Mouse (Mus musculus) heart, postnatal 0 days (tissue): ENCODE results near the gene Csnk1e. TPM values are rescaled to one million over a fixed set of nuclear protein-coding genes. Genes with fewer than 3 reads are reported as not detected.
"Not testable (repeated sequence)": the region's sequence is repeated elsewhere in the genome, so short reads cannot be mapped to it uniquely, and the experiment has no call there.

ENCODE experiments used
- ATAC-seq: fragments of 200-750 bp; cut with Nextera tagmentation; 2 replicates; pipeline ENCODE4 v1.8.0; 2017; ENCODE audit warnings: low read depth, moderate number of reproducible peaks, moderate library complexity; ENCODE audit not compliant: insufficient read depth
- DNase-seq: peaks from one replicate; pipeline ENCODE4 v3.0.0-alpha.2; 2016; ENCODE audit warnings: low spot score
- H3K27ac ChIP-seq: fragments of 300-500 bp; sonication (generic); 2 replicates; pipeline ENCODE4 v1.5.1; 2014; ENCODE audit warnings: low read depth, mild to moderate bottlenecking
- H3K27me3 ChIP-seq: fragments of 300-500 bp; sonication (generic); 2 replicates; pipeline ENCODE4 v1.6.1; 2014; ENCODE audit warnings: low read length, mixed read lengths; ENCODE audit not compliant: control insufficient read depth, insufficient read depth
- H3K36me3 ChIP-seq: fragments of 300-500 bp; sonication (generic); replicated peaks from 2 replicates; pipeline ENCODE4 v1.6.1; 2014; ENCODE audit warnings: low read length, mixed read lengths; ENCODE audit not compliant: control insufficient read depth, insufficient read depth
- H3K4me1 ChIP-seq: fragments of 300-500 bp; sonication (generic); 2 replicates; pipeline ENCODE4 v1.6.1; 2014; ENCODE audit warnings: antibody characterized with exemption; ENCODE audit not compliant: control insufficient read depth, insufficient read depth
- H3K4me2 ChIP-seq: fragments of 300-500 bp; sonication (generic); 2 replicates; pipeline ENCODE4 v1.6.1; 2014; ENCODE audit warnings: low read depth, mild to moderate bottlenecking, low read length, moderate library complexity
- H3K4me3 ChIP-seq: fragments of 300-500 bp; sonication (generic); 2 replicates; pipeline ENCODE4 v1.5.1; 2014; ENCODE audit warnings: low read depth, low read length
- H3K9ac ChIP-seq: fragments of 300-500 bp; sonication (generic); replicated peaks from 2 replicates; pipeline ENCODE4 v1.6.1; 2014; ENCODE audit warnings: low read depth, low read length, mixed read lengths
- H3K9me3 ChIP-seq: fragments of 300-500 bp; sonication (generic); replicated peaks from 2 replicates; pipeline ENCODE4 v1.6.1; 2016; ENCODE audit warnings: low read length; ENCODE audit not compliant: control insufficient read depth
- CTCF ChIP-seq: IDR thresholded peaks from 2 replicates; pipeline ENCODE4 v1.5.1; 2016; ENCODE audit warnings: antibody characterized with exemption, control low read depth, low read depth
- EP300 ChIP-seq: IDR thresholded peaks from 2 replicates; pipeline ENCODE4 v1.6.1; 2016; ENCODE audit warnings: antibody characterized with exemption, low read depth
- WGBS: fragments of 180-500 bp; shearing (Covaris S2); extraction: QIAGEN DNeasy Blood & Tissue Kit; methylation state at CpG from one replicate; pipeline ENCODE4 v1.1.7; 2014; 5-methylcytosine and 5-hydroxymethylcytosine counted together
- polyA plus RNA-seq: library from polyadenylated mRNA; unstranded; fragments of >200 nt; fragmentation: Nextera tagmentation; extraction: Ambion mirVana; gene quantifications from 2 replicates; pipeline ENCODE4 v1.2.1, GENCODE M21; 2015
- total RNA-seq: library from RNA; depleted of rRNA; stranded (reverse); fragments of >200 nt; gene quantifications from 2 replicates; pipeline ENCODE4 v1.2.3, GENCODE M21; 2014; ENCODE audit warnings: low replicate concordance

Csnk1e gene
- total and polyA plus RNA-seq, 2 experiments from 2014 or later: 61.5 to 167 TPM

DNA sequence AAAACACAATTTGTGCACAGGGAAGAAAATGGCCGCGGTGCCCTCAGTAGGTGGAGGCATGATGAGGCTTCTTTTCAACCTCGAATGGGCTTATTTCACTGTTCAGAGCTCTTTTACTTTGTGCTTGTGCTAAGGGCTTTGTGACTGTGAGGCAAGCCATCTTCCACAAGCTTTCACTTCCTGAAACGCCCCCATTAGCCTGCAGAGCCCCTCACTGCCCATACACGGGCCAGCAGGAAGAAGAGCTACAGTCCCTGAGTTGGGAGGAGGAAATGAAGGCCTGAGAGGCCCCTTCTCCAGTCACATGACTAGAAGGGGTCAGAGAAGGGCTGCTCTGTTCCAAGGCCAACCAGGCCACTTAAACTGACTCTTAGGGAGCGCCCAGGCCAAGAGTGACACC, 1.2 kb upstream of the Csnk1e start:
- Histone ChIP-seq H3K27me3 (no peaks in the 10 kb centered on the region), H3K27ac (peak overlapping the region; percentile 16; the same call in 1 of the 2 replicates), H3K4me3 (no peak overlapping the region), H3K9me3 (no peaks in the 10 kb centered on the region), H3K9ac (no peak overlapping the region), H3K4me2 (no peak overlapping the region), H3K4me1 (peaks cover 4% of the 10 kb centered on the region; the same call in 1 of the 2 replicates), H3K36me3 (no peaks in the 10 kb centered on the region)
- ATAC-seq (peak; percentile 31; the same call in 1 of the 2 replicates), DNase-seq (no peak)
- WGBS: 65% methylated on average over 6 of the region's 6 CpGs
- no peak for TF ChIP-seq CTCF
- no peak for TF ChIP-seq EP300

DNA sequence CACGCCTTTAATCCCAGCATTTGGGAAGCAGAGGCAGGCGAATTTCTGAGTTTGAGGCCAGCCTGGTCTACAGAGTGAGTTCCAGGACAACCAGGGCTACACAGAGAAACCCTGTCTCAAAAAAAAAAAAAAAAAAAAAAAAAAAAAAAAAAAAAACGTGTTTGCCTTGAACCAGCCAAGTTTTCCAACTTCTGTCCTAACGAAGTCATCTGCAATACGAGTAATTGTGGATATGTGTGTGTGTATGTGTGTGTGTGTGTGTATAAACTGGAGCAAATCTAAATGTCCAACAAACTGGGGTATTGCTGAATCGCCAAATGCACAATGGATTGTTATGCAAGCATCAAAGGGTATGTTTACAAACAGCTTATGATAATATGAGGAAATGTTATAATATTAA, 738 bp upstream of the Csnk1e start:
- 50% methylated on average over 6 of the region's 6 CpGs for WGBS
- H3K9ac ChIP-seq, H3K36me3 ChIP-seq, ATAC-seq, H3K4me3 ChIP-seq, H3K4me2 ChIP-seq, H3K9me3 ChIP-seq, H3K27me3 ChIP-seq, H3K4me1 ChIP-seq, H3K27ac ChIP-seq, DNase-seq: not testable (repeated sequence)

DNA sequence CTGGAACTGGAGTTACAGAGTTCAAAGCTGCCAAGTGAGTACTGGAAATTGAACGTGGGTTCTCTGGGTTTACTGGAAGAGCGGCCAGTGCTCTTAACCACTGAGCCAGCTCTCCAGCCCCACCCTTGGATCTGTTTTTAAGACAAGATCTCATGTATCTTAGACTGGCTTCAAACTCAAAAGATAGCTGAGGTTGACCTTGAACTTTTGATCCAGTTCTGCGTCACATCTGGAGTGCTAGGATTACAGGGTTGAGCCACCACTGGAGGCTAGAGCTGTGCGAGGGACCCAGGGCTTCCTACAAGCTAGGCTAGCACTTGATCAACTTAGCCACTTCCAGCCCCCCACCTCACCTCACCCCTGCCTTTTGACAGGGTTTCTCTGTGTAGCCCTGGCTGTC, 1.5 kb downstream of the Csnk1e start:
- no peak overlapping the region for H3K4me3 ChIP-seq
- no peaks in the 10 kb centered on the region for H3K9me3 ChIP-seq
- 91% methylated on average over 4 of the region's 4 CpGs for WGBS
- peaks cover 4% of the 10 kb centered on the region; the same call in 1 of the 2 replicates for H3K4me1 ChIP-seq
- H3K4me2 ChIP-seq: no peak overlapping the region
- TF ChIP-seq EP300 (no peak), CTCF (no peak)
- DNase-seq (no peak), ATAC-seq (no peak)
- no peak overlapping the region for H3K9ac ChIP-seq
- H3K27me3 ChIP-seq: no peaks in the 10 kb centered on the region
- H3K27ac ChIP-seq: no peak overlapping the region
- H3K36me3 ChIP-seq: no peaks in the 10 kb centered on the region

DNA sequence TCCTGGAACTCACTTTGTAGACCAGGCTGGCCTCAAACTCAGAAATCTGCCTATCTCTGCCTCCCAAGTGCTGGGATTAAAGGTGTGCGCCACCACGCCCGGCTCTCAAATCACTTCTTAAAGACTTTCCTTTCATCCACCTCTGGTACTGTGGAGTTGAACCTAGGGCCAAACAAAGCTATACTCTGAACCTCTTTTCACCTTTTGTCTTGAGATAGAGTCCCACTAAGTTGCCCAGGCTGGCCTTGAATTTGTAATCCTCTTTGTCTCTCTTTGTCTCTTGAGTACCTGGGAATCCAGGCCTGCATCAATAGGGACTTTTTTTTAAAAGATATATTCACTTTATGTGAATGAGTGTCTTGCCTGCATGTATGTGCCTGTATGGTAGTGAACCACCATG, 7.3 kb downstream of the Csnk1e start:
- peaks cover 5% of the 10 kb centered on the region for H3K4me1 ChIP-seq
- DNase-seq (no peak), ATAC-seq (no peak)
- H3K9me3 ChIP-seq: no peaks in the 10 kb centered on the region
- H3K9ac ChIP-seq: no peak overlapping the region
- TF ChIP-seq CTCF (no peak), EP300 (no peak)
- H3K4me2 ChIP-seq: no peak overlapping the region
- no peak overlapping the region for H3K27ac ChIP-seq
- no peaks in the 10 kb centered on the region for H3K36me3 ChIP-seq
- 82% methylated on average over 3 of the region's 3 CpGs for WGBS
- no peaks in the 10 kb centered on the region for H3K27me3 ChIP-seq
- no peak overlapping the region for H3K4me3 ChIP-seq

DNA sequence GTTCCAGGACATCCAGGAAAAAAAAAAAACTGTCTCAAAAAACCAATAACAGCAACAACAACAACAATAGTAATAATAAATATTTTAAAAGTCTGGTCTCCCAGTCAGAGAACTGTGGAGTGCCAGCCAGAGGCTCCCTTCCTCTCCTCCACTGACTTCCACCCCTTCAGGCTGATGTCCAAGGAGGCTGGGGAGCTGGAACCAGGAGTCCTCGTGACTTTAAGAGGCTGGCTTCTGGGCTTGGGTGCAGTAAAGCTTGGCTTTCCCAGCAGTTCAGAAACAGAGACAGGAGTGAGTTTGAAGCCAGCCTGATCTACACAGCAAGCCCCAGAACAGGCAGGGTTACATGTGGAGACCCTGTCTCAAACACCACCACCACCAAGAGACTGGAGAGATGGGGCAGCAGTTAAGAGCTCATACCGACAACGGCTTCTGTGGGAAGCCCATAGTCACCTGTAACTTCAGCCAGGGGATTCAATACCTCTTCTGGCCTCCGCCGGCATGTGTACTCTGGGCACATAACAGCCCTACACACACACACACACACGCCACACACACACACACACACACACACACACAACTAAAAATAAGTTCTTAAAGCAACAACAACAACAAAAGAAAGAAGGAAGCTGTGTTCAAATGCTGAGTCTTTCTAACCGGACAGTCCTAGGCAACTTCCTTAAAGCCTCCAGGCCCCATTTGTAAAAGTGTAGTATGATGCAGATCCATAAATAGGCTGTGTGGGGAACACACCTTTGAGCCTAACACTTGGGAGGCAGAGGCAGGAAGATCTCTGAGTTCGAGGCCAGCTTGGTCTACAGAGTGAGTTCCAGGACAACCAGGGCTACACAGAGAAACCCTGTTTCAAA, 9.3 kb downstream of the Csnk1e start:
- Histone ChIP-seq H3K9me3 (no peaks in the 10 kb centered on the region), H3K27ac (no peak overlapping the region), H3K9ac (no peak overlapping the region), H3K36me3 (no peaks in the 10 kb centered on the region), H3K4me1 (peaks cover 16% of the 10 kb centered on the region), H3K27me3 (no peaks in the 10 kb centered on the region), H3K4me3 (no peak overlapping the region), H3K4me2 (no peak overlapping the region)
- no peak for DNase-seq
- TF ChIP-seq EP300 (no peak), CTCF (no peak)
- ATAC-seq: no peak
- WGBS: 71% methylated on average over 8 of the region's 8 CpGs
